Mouse (Mus musculus) small intestine, adult 2 months (tissue): ENCODE measurements around the gene Acaa1b.

Experiments used
- CTCF ChIP-seq: fragments of 200-500 bp; IDR thresholded peaks from 2 replicates; pipeline ENCODE4 v1.5.1; 2012; ENCODE audit warnings: low read depth, mild to moderate bottlenecking, control low read depth, inconsistent platforms, low read length, moderate library complexity, mixed read lengths; ENCODE audit not compliant: insufficient replicate concordance, insufficient read length; ENCODE audit errors: extremely low read depth
- POLR2A ChIP-seq: fragments of 200-500 bp; IDR thresholded peaks from 2 replicates; pipeline ENCODE4 v1.6.1; 2012; ENCODE audit warnings: low read depth, mild to moderate bottlenecking, control low read depth, inconsistent platforms, low read length, moderate library complexity

- TF ChIP-seq CTCF: no peak
- no peak for TF ChIP-seq POLR2A
These were observed 3.8 kb upstream of the Acaa1b start for GRCm38 (mm10) chr9:119160689-119161088.
